Mouse (Mus musculus): ENCODE data around the gene Rpl14. TPM values are rescaled to one million over a fixed set of nuclear protein-coding genes. Genes with fewer than 3 reads are reported as not detected.

Rpl14 gene
- polyA plus RNA-seq, 1 experiment from 2014 or later, result 733 TPM

GRCm38 (mm10) chr9:120602172-120602838 lies 31.1 kb downstream of the Rpl14 start:
- Histone ChIP-seq H3K9ac (replicated peaks; ENCODE audit: low read length) (no peak overlapping the region), H3K27ac (ENCODE audit: low read length) (no peak overlapping the region)

GRCm38 (mm10) chr9:120602839-120603511 lies 31.7 kb downstream of the Rpl14 start:
- Histone ChIP-seq H3K36me3 (ENCODE audit: insufficient read depth, low read length) (no peaks in the 10 kb centered on the region), H3K27me3 (ENCODE audit: insufficient read depth, low read length) (no peaks in the 10 kb centered on the region), H3K9ac (replicated peaks; ENCODE audit: low read length) (peak overlapping the region; percentile 5; the same call in 1 of the 2 replicates), H3K4me1 (ENCODE audit: insufficient read depth, low read length) (peaks cover 12% of the 10 kb centered on the region; the same call in 1 of the 2 replicates), H3K4me2 (replicated peaks; ENCODE audit: low read depth, low read length) (peak overlapping the region; percentile 39), H3K27ac (ENCODE audit: low read length) (no peak overlapping the region), H3K4me3 (ENCODE audit: low read length) (0 out of 2 replicates have a peak overlapping the region, but pooled peaks have one; percentile 1), H3K9me3 (ENCODE audit: low read length) (peaks cover 8% of the 10 kb centered on the region)
- WGBS, result 7% methylated on average over 23 of the region's 23 CpGs
- ATAC-seq (ENCODE audit: low FRiP score, low TSS enrichment), result peak; percentile 88

More at GRCm38 (mm10) chr9:120602172-120602838, 31.1 kb downstream of the Rpl14 start:
- peaks cover 12% of the 10 kb centered on the region; the same call in 1 of the 2 replicates for H3K4me1 ChIP-seq (ENCODE audit: insufficient read depth, low read length)
- no peaks in the 10 kb centered on the region for H3K27me3 ChIP-seq (ENCODE audit: insufficient read depth, low read length)
- H3K4me2 ChIP-seq (replicated peaks; ENCODE audit: low read depth, low read length), result 0 out of 2 replicates have a peak overlapping the region, but pooled peaks have one; percentile 39
- WGBS, result 52% methylated on average over 17 of the region's 17 CpGs
- H3K4me3 ChIP-seq (ENCODE audit: low read length), result no peak overlapping the region
- H3K36me3 ChIP-seq (ENCODE audit: insufficient read depth, low read length), result no peaks in the 10 kb centered on the region
- peaks cover 1% of the 10 kb centered on the region for H3K9me3 ChIP-seq (ENCODE audit: low read length)
- ATAC-seq (ENCODE audit: low FRiP score, low TSS enrichment), result peak; percentile 56

DNA sequence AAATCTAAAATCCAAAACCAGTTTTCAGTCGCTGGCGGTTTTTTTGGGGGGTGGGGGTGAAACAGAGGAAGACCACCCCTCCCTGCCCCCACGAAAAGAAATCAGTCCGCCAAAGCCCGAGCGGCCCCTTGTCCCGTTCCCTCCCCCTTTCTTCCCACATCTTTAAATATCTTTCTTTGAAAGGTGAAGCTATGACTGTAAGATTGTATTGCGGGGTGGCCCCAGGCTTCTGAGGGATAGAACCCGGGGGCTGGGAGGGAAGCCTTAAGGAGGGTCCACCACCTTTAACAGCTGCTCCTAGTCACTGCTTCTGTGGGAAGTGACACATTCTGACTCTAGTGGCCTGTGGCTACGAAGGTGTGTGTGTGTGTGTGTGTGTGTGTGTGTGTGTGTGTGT lies 32.3 kb downstream of the Rpl14 start:
- Histone ChIP-seq H3K4me3 (ENCODE audit: low read length) (0 out of 2 replicates have a peak overlapping the region, but pooled peaks have one; percentile 1), H3K27ac (ENCODE audit: low read length) (no peak overlapping the region), H3K4me2 (replicated peaks; ENCODE audit: low read depth, low read length) (peak overlapping the region; percentile 39), H3K36me3 (ENCODE audit: insufficient read depth, low read length) (no peaks in the 10 kb centered on the region), H3K9me3 (ENCODE audit: low read length) (peaks cover 11% of the 10 kb centered on the region), H3K9ac (replicated peaks; ENCODE audit: low read length) (peak overlapping the region; percentile 5; the same call in 1 of the 2 replicates), H3K4me1 (ENCODE audit: insufficient read depth, low read length) (peaks cover 12% of the 10 kb centered on the region; the same call in 1 of the 2 replicates), H3K27me3 (ENCODE audit: insufficient read depth, low read length) (no peaks in the 10 kb centered on the region)
- ATAC-seq (ENCODE audit: low FRiP score, low TSS enrichment), result no peak
- WGBS, result 16% methylated on average over 10 of the region's 10 CpGs

- H3K4me1 ChIP-seq (ENCODE audit: insufficient read depth, low read length), result peaks cover 12% of the 10 kb centered on the region; the same call in 1 of the 2 replicates
- H3K4me3 ChIP-seq (ENCODE audit: low read length), result no peak overlapping the region
- H3K27ac ChIP-seq (ENCODE audit: low read length), result no peak overlapping the region
- 33% methylated on average over 12 of the region's 12 CpGs for WGBS
- no peaks in the 10 kb centered on the region for H3K36me3 ChIP-seq (ENCODE audit: insufficient read depth, low read length)
- H3K9me3 ChIP-seq (ENCODE audit: low read length), result peaks cover 11% of the 10 kb centered on the region
- H3K9ac ChIP-seq (replicated peaks; ENCODE audit: low read length), result no peak overlapping the region
- ATAC-seq (ENCODE audit: low FRiP score, low TSS enrichment), result no peak
- H3K4me2 ChIP-seq (replicated peaks; ENCODE audit: low read depth, low read length), result 0 out of 2 replicates have a peak overlapping the region, but pooled peaks have one; percentile 39
- no peaks in the 10 kb centered on the region for H3K27me3 ChIP-seq (ENCODE audit: insufficient read depth, low read length)
Observed at GRCm38 (mm10) chr9:120603956-120604355, 32.7 kb downstream of the Rpl14 start.

DNA sequence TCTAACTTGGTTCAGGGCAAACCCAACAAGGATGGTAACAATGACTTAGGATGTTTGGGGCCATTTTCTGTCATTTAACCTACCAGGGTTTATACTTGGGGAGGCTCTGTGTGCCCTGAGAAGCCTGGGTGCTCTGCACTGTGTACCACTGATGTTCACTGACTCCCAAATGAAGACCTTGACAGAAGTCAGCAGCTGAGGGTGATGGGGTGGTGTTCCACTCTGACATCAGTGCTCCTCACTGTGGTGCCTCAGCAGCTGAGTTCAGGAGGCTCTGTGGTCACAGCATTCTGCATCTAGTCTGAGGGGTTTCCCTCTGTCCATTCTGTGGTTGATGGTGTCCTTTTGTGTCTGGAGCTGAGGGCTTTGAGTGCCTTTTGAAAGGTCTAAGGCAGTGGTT lies 39.8 kb downstream of the Rpl14 start:
- Histone ChIP-seq H3K36me3 (ENCODE audit: insufficient read depth, low read length) (no peaks in the 10 kb centered on the region), H3K27me3 (ENCODE audit: insufficient read depth, low read length) (no peaks in the 10 kb centered on the region), H3K4me2 (replicated peaks; ENCODE audit: low read depth, low read length) (no peak overlapping the region), H3K9ac (replicated peaks; ENCODE audit: low read length) (no peak overlapping the region), H3K4me1 (ENCODE audit: insufficient read depth, low read length) (no peaks in the 10 kb centered on the region), H3K27ac (ENCODE audit: low read length) (no peak overlapping the region), H3K9me3 (ENCODE audit: low read length) (peaks cover 18% of the 10 kb centered on the region), H3K4me3 (ENCODE audit: low read length) (no peak overlapping the region)
- no peak for ATAC-seq (ENCODE audit: low FRiP score, low TSS enrichment)

DNA sequence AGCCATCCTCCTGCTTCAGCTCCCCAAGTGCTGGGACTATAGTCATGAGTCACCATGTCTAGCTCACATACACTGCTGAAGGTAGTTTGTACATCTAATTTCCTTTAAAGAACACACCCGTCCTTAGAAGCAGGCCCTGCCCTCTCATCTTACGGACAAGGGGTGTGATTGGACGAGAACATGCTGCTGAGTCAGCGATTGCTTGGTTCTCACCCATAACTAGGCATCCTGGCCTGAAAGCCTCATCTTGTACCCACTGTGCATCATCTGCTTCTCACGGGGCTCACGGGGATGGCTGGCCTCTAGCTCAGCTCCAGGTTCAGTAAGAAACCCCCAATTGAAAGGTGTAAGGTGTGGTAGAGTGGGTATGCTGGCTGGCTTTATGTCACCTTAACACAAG lies 42.8 kb downstream of the Rpl14 start:
- Histone ChIP-seq H3K9ac (replicated peaks; ENCODE audit: low read length) (no peak overlapping the region), H3K27ac (ENCODE audit: low read length) (no peak overlapping the region), H3K9me3 (ENCODE audit: low read length) (0 out of 2 replicates have a peak, but pooled peaks cover 7% of the 10 kb centered on the region), H3K4me1 (ENCODE audit: insufficient read depth, low read length) (peaks cover 1% of the 10 kb centered on the region; the same call in 1 of the 2 replicates), H3K4me2 (replicated peaks; ENCODE audit: low read depth, low read length) (no peak overlapping the region), H3K27me3 (ENCODE audit: insufficient read depth, low read length) (no peaks in the 10 kb centered on the region), H3K36me3 (ENCODE audit: insufficient read depth, low read length) (no peaks in the 10 kb centered on the region), H3K4me3 (ENCODE audit: low read length) (no peak overlapping the region)
- 87% methylated on average over 6 of the region's 6 CpGs for WGBS
- no peak for ATAC-seq (ENCODE audit: low FRiP score, low TSS enrichment)

- Histone ChIP-seq H3K27me3 (ENCODE audit: insufficient read depth, low read length) (no peaks in the 10 kb centered on the region; the same call in 1 of the 2 replicates), H3K4me1 (ENCODE audit: insufficient read depth, low read length) (peaks cover 14% of the 10 kb centered on the region), H3K4me3 (ENCODE audit: low read length) (no peak overlapping the region), H3K4me2 (replicated peaks; ENCODE audit: low read depth, low read length) (no peak overlapping the region), H3K27ac (ENCODE audit: low read length) (no peak overlapping the region), H3K9ac (replicated peaks; ENCODE audit: low read length) (no peak overlapping the region), H3K36me3 (ENCODE audit: insufficient read depth, low read length) (no peaks in the 10 kb centered on the region), H3K9me3 (ENCODE audit: low read length) (peaks cover 11% of the 10 kb centered on the region)
- 77% methylated on average over 6 of the region's 6 CpGs for WGBS
- no peak for ATAC-seq (ENCODE audit: low FRiP score, low TSS enrichment)
Observed at GRCm38 (mm10) chr9:120618101-120618500, 46.9 kb downstream of the Rpl14 start.

GRCm38 (mm10) chr9:120619347-120619708 lies 48.1 kb downstream of the Rpl14 start:
- H3K4me1 ChIP-seq (ENCODE audit: insufficient read depth, low read length), result peaks cover 14% of the 10 kb centered on the region
- peak overlapping the region; percentile 33 for H3K4me3 ChIP-seq (ENCODE audit: low read length)
- no peaks in the 10 kb centered on the region for H3K36me3 ChIP-seq (ENCODE audit: insufficient read depth, low read length)
- WGBS, result 24% methylated on average over 10 of the region's 10 CpGs
- peaks cover 13% of the 10 kb centered on the region for H3K9me3 ChIP-seq (ENCODE audit: low read length)
- peak overlapping the region; percentile 50; the same call in 1 of the 2 replicates for H3K9ac ChIP-seq (replicated peaks; ENCODE audit: low read length)
- H3K27ac ChIP-seq (ENCODE audit: low read length), result no peak overlapping the region
- peak overlapping the region; percentile 48 for H3K4me2 ChIP-seq (replicated peaks; ENCODE audit: low read depth, low read length)
- no peak for ATAC-seq (ENCODE audit: low FRiP score, low TSS enrichment)
- no peaks in the 10 kb centered on the region; the same call in 1 of the 2 replicates for H3K27me3 ChIP-seq (ENCODE audit: insufficient read depth, low read length)

DNA sequence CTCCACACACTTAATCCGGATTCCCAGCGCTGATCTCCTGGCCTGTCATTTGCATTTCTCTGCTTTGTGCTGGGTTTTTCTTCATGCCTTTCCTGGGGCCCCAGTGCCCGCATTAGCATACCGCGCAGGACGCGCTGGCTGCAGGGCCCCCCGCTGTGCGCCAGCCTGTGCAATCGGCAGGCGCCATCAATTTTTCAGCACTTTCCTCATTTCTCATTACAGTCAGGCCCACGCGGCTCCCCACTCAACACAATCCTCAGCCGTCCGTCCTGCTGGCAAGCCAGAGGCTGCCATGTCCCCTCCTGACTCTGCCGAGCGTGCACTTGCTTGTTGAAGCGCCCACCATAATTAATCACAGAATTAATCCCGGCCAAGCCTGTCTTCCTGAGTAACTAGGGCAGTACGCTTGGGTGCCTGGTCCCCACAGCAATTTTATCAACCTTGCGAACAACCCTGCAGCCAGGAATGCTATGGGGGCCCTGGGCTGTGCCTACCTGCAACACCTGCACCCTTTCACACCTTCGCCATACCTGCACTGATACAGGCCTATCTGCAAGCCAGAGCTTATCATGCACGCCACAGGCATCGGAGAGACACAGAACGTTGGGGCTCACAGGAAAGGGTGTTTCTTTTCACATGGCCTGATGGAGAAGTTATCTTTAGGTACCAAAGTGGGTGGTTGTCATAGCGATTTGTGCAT lies 48.6 kb downstream of the Rpl14 start:
- peak overlapping the region; percentile 33 for H3K4me3 ChIP-seq (ENCODE audit: low read length)
- H3K4me1 ChIP-seq (ENCODE audit: insufficient read depth, low read length), result peaks cover 14% of the 10 kb centered on the region
- H3K36me3 ChIP-seq (ENCODE audit: insufficient read depth, low read length), result no peaks in the 10 kb centered on the region
- WGBS, result 12% methylated on average over 26 of the region's 26 CpGs
- ATAC-seq (ENCODE audit: low FRiP score, low TSS enrichment), result peak; percentile 65
- H3K9ac ChIP-seq (replicated peaks; ENCODE audit: low read length), result peak overlapping the region; percentile 50
- peak overlapping the region; percentile 48 for H3K4me2 ChIP-seq (replicated peaks; ENCODE audit: low read depth, low read length)
- peak overlapping the region; percentile 29; the same call in 1 of the 2 replicates for H3K27ac ChIP-seq (ENCODE audit: low read length)
- peaks cover 13% of the 10 kb centered on the region for H3K9me3 ChIP-seq (ENCODE audit: low read length)
- H3K27me3 ChIP-seq (ENCODE audit: insufficient read depth, low read length), result no peaks in the 10 kb centered on the region; the same call in 1 of the 2 replicates

All from kidney, embryonic 16.5 days (tissue).